Mouse (Mus musculus) left cerebral cortex, postnatal 36 days (tissue): Measurements from ENCODE around the gene Otop3. TPM values are rescaled to one million over a fixed set of nuclear protein-coding genes. Genes with fewer than 3 reads are reported as not detected.
A peak's percentile ranks its signal among the peaks of the same experiment; 100 is the strongest.

ENCODE experiments used
- DNase-seq, 2 experiments: peaks; one replicate each; pipeline ENCODE4 v3.0.0; 2021 to 2022; ENCODE audit warnings: low spot score in 2 of 2, mixed read lengths in 1 of 2
- intact Hi-C: fragments of 180-260 bp; cut with DNase I; formaldehyde crosslinking; loops from one replicate; pipeline ENCODE4 v1.15.1; 2025
- total RNA-seq, 2 experiments: library from RNA; stranded (reverse); gene quantifications; 2 replicates each; pipeline ENCODE4 v1.2.3; 2021

The Otop3 gene
- total RNA-seq, 2 experiments from 2014 or later = 0.12 TPM; not detected in 1

DNA sequence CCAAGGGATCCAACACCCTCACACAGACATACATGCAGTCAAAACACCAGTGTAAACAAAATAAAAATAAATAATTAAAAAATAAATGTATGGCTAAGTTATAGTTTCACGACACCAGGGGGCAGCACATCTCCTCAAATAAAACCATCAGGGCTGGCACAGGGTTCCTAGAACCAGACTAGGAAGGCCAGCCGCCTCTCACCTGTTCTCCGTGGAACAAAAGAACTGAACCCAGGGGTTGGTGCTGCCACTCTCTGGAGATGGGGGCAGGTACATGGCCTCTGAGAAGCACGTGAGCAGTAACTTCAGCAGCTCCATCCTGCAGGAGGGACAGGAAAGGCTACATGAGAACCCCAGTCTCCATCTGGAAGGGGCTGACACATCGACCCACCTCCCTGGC, 23.9 kb downstream of the Otop3 start:
- intact Hi-C loops = loop anchor here (5.0 kb wide), 1 partner anchor 114 kb away; no protein-coding TSS in a partner anchor
- DNase-seq = peak; percentile 55 to 61

- intact Hi-C loops = loop anchor here (5.0 kb wide), 1 partner anchor 113 kb away; no protein-coding TSS in a partner anchor
- no peak for DNase-seq
These were observed 24.8 kb downstream of the Otop3 start for GRCm38 (mm10) chr11:115359293-115359692.

GRCm38 (mm10) chr11:115359726-115360125, 25.2 kb downstream of the Otop3 start:
- intact Hi-C loops = loop anchor here (5.0 kb wide), 1 partner anchor 113 kb away; no protein-coding TSS in a partner anchor

DNA sequence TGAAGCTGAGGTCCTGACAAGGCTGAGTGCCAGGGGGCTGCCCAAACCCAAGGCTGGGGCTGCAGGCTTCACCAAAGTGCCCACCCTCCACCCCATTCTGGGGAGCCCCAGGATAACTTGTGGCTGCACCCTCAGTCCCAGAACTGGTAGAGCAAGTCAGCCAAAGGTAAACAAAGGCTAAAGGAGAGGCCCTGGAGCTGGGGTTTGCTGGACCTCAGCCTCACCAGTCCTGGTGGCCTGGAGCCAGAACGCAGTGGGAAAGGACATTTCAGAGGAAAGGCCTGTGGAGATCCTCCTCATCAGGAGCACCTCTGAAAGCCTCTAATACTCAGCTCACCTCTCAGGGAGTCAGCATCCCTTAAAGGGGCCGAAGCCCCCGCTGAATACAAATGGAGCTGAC, 29.6 kb downstream of the Otop3 start:
- DNase-seq = no peak
- intact Hi-C loops = no loop called here

More at GRCm38 (mm10) chr11:115359726-115360125, 25.2 kb downstream of the Otop3 start:
- no peak for DNase-seq

- DNase-seq = no peak
These were observed 31.6 kb downstream of the Otop3 start for GRCm38 (mm10) chr11:115366039-115366705.

GRCm38 (mm10) chr11:115366706-115367394, 32.3 kb downstream of the Otop3 start:
- peak; percentile 55 to 70 for DNase-seq
- intact Hi-C loops = loop anchor here (2.0 kb wide), 1 partner anchor 54 kb away; the partner anchor contains the start of gene Kctd2

More at GRCm38 (mm10) chr11:115366039-115366705, 31.6 kb downstream of the Otop3 start:
- intact Hi-C loops = loop anchor here (2.0 kb wide), 1 partner anchor 55 kb away; the partner anchor contains the start of gene Kctd2

- intact Hi-C loops = loop anchor here (2.0 kb wide), 1 partner anchor 53 kb away; the partner anchor contains the start of gene Kctd2
- DNase-seq = peak; percentile 86 to 89
These were observed 32.9 kb downstream of the Otop3 start, which contains the start of gene Hid1 for GRCm38 (mm10) chr11:115367395-115367944. TSS of gene Hid1 (minus strand) at chr11:115367756.

- intact Hi-C loops = no loop called here
- DNase-seq = no peak
These were observed 35.8 kb downstream of the Otop3 start for GRCm38 (mm10) chr11:115370368-115370767.

DNA sequence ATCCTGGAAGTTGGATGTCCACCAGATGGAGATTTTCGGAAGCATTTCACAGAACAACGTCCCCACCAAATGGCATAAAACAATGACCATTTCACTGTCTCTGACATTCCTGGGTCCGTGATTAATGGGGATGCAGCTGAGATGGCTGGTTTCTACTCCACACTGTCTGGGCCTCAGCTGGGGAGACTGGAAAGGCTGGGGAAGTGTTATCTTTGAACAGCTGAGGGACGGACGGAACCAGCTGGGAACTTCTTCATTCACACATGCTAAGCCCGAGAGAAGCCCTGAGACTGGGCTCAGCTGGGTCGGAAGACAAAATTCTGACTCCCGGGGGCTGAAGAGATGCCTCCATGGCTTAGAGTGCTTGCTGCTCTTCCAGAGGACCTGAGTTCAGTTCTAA, 36.8 kb downstream of the Otop3 start:
- DNase-seq = no peak
- intact Hi-C loops = no loop called here

DNA sequence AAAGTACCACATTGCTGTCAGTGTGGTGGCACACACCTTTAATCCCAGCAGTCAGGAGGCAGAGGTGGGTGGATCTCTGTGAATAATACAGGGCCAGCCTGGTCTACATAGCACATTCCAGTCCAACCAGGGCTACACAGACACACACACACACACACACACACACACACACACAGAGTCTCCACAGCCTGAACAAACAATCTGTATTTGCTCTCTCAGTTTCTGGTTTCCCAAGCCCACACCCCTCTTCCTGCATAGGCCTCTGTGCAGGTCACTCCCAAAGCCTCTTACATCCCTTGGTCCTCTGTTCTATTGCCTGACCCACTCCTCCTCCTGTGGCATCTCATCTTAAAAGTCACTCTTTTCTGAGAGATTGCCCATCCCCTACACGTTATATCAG, 37.5 kb downstream of the Otop3 start:
- intact Hi-C loops = no loop called here
- DNase-seq = no peak

DNA sequence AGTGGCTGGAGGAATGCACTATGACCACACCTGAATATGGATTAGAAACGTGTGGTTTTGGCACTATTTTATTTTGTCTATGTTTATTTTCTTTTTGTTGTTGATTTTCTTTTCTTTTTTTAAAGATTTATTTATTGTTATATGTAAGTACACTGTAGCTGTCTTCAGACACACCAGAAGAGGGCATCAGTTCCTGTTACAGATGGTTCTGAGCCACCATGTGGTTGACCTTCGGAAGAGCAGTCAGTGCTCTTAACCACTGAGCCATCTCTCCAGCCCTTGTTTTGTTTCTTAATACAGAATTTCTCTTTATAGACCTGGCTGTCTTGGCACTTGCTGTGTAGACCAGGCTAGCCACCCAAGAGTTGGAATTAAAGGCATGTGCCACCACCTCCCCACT, 38.2 kb downstream of the Otop3 start:
- DNase-seq = no peak
- intact Hi-C loops = no loop called here

GRCm38 (mm10) chr11:115373805-115374694, 39.5 kb downstream of the Otop3 start:
- peak; percentile 73 to 78 for DNase-seq
- intact Hi-C loops = no loop called here

GRCm38 (mm10) chr11:115374695-115375425, 40.3 kb downstream of the Otop3 start:
- intact Hi-C loops = no loop called here
- peak; percentile 37 to 45 for DNase-seq

GRCm38 (mm10) chr11:115376722-115377121, 42.2 kb downstream of the Otop3 start:
- DNase-seq = no peak
- intact Hi-C loops = no loop called here

GRCm38 (mm10) chr11:115377254-115377653, 42.7 kb downstream of the Otop3 start:
- intact Hi-C loops = no loop called here
- no peak for DNase-seq

GRCm38 (mm10) chr11:115377854-115378253, 43.3 kb downstream of the Otop3 start:
- intact Hi-C loops = no loop called here
- no peak for DNase-seq

- DNase-seq = no peak
- intact Hi-C loops = no loop called here
These were observed 46.7 kb downstream of the Otop3 start for GRCm38 (mm10) chr11:115381276-115381675.

- DNase-seq = peak; percentile 84 to 85
- intact Hi-C loops = no loop called here
These were observed 47.4 kb downstream of the Otop3 start, which contains the start of gene Cdr2l for GRCm38 (mm10) chr11:115381743-115382539. TSS of gene Cdr2l (plus strand) at chr11:115381916.
